Mouse (Mus musculus) cerebellum, adult 9-10 months (tissue): ENCODE results near the gene Ppp1r26.

ENCODE experiments used
- DNase-seq: peaks from one replicate; pipeline ENCODE4 v3.0.0; 2022

Gene Ppp1r26

GRCm38 (mm10) chr2:28446515-28447314 lies at the start of gene Ppp1r26:
Gene Ppp1r26 (plus strand): TSS chr2:28446800.
- DNase-seq: peak; percentile 43

DNA sequence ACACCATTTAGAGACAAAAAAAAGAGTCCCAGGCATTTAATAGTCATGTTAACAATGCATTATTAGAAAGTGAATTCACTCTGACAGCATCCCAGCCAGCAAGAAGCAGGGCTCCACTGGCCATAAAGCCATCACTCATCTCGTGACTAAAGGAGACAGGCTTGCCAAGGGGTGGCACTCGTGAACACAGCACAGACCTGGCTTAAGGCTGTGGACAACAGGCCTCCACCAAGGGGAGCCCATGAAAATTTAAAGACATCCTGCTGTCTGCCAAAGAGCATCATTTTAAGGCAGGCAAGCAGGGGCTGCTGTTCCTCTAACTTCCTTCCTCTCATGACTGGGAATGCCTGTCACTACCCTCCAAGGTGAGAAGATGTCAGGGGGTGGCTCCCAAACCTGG lies 49.7 kb upstream of the Ppp1r26 start:
- DNase-seq: no peak

DNA sequence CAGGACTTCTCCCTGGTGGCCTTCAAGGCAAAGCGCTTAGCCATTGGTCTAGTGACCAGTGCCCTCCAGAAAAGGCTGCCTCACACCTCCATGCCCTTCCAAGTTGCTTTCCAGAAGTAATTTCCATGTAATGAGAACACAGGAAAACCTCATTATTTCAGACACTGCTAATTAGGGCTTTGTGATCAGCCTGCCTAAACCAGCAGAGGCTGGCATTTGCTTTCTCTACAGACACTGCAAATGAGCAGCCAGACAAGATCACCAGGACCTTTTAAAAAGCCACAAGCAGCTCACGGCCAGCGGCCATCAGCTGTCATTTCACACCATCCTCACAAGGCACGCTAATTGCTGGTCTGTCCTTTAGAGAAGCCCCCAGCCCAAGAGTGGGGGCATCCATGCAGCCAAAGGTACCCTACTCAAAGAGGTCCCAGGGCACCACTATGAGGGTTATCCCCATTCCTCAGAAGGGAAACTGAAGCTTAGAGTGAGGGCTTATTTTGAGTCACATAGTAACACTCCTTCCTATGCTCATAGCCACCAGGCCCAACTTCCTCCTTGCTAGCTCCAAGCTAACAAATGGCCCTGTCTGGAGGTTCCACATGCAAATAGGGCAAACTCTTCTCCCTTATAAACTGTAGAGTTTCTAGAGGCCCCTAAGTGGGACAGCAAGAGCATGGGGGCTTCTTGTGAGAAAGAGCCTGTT lies 49.0 kb upstream of the Ppp1r26 start:
- no peak for DNase-seq

GRCm38 (mm10) chr2:28401647-28402046 lies 45.0 kb upstream of the Ppp1r26 start:
- no peak for DNase-seq

DNA sequence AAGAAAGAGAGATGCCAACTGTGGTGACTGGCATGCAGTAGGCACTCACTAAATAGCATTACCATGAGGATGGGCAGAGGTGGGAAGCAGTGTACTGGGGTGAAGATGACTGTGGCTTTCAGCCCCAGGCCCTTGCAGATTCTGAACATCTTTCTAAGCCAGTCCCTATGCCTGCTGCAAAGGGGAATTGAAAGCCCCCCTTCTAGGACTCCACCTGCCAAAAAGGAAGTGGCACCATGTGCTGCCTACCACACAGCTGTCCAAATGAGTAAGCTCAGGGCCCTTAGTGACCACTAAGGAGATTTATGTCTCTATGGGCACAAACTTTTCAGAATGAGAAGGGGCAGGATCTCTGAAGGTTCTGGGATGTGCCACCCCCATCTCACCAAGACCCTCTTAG lies 44.5 kb upstream of the Ppp1r26 start:
- no peak for DNase-seq

DNA sequence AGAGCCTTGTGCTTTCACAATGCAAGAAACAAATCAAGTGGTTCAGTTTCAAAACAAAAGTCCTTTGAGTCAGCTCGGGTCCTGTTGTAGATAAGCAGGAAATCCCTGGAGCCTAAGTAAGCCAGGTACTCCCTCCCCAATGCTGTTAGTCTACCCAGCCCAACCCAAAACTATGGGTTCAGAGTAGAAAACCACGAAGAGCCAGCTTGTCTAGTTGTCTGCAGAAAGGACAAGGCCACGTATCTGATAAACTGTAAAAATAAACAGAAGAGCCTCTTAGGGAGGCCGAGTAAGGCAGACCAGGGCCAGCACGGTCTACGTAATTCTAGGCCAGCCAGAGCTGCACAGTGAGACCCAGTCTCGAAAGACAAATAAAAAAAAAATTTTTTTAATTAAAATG lies 38.8 kb upstream of the Ppp1r26 start:
- no peak for DNase-seq

DNA sequence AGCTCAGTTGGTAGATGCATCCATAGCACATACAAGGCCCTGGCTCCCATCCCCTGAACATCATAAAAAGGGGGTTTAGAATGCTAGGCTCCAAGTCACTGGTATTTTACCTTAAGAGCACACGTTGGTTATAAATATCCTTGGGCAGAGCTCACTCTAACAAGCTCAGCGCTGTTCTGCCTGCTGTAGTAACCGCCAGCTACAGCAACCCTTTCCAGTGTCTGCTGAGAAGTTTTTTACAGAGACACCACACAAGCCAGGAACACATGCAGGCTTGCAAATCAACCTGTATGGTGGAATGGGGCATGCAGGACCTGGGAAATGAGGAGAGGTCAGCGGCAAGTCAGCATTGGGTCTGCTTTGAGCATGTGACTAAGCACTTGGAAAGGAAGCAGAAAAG lies 37.5 kb upstream of the Ppp1r26 start:
- no peak for DNase-seq

- DNase-seq: no peak
Measured at GRCm38 (mm10) chr2:28409566-28409965, 37.0 kb upstream of the Ppp1r26 start.

DNA sequence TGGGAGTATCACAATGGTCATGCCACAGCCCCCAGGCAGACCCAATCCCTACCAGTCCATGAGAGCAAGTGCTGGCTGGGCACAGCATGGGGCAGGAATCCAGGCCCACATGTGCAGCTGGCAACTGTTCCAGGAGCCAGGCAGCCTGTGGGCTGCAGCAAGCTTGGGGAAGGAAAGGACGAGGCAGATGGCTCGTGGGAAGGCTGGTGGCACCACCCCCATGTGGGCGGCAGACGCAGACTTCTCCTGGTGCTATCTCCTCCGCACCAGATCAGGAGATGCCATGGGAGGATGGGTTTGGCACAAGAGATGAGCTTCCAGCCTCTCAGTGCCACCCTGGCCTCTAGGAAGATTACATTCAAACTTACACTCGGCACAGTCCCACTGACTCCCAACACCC lies 33.7 kb upstream of the Ppp1r26 start:
- peak; percentile 83 for DNase-seq

- DNase-seq: peak; percentile 84
Measured at GRCm38 (mm10) chr2:28414116-28414756, 32.4 kb upstream of the Ppp1r26 start.

GRCm38 (mm10) chr2:28414757-28415137 lies 31.9 kb upstream of the Ppp1r26 start:
- DNase-seq: peak; percentile 68

DNA sequence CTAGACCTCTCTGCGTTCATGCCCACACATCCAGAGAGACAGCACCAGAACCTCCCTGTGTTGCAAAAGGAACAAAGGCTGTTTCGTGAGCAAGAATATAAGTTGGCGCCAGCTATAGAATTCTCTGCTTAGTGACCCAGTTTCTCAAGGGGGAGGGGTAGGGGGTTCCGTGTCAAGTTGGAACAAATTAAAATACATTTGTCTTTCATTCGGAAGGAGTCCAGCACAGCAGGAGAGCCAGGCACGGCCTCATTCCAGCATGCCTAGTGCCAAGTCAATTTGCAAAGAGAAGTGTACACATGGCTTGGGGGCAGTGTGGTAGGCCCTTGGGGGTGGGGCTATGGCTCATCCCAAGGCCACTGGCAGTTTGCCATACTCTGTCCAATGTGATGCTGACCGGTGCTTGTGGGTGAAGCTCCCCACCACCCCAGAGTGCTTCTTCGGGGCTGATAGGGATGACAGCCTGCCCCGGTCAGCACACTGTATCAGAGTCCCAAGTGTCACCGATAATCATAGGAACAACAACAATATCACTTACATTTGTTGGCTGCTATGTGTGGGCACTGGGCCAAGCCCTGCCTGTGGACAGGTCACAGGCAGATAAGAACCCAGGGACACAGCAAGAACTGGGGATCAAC lies 31.1 kb upstream of the Ppp1r26 start:
- peak; percentile 100 for DNase-seq

DNA sequence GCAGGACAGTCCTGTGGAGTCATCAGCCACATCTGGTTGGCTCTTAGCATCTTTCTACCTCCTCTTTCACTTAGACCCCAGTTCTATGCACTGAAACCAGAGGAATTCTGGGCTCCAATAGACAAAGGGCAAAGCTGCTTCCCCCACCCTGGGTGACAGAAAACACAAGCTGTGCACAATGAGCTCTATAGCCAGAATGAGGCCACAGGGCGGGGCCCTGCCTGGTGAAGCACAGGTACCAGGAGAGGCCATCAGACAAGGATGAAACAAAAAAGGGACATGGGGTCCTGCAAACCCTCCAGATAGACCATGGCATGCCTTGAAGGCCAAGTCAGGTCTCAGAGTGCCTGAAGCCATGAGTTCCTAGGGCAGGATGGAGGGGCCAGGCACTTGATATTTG lies 30.1 kb upstream of the Ppp1r26 start:
- peak; percentile 78 for DNase-seq

- DNase-seq: peak; percentile 98
Measured at GRCm38 (mm10) chr2:28418034-28418433, 28.6 kb upstream of the Ppp1r26 start.

DNA sequence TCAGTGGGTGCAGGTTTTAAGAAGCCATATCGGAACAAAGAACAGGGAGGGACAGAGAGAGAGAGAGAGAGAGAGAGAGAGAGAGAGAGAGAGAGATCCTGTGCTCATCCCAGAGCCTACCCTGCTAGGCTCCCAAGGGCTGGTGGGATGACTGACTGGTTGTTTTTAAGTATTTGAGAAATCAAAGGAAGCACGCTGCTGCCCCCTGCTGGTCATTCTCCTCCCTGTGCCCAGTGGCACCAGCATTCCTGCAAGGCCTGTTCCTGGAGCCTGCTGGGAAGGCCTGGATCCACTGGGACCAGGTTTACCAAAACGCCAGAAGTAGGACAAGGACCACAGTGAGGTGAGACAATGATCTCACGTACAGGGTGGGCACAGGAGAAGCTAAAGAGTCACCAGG lies 26.7 kb upstream of the Ppp1r26 start:
- peak; percentile 98 for DNase-seq

DNA sequence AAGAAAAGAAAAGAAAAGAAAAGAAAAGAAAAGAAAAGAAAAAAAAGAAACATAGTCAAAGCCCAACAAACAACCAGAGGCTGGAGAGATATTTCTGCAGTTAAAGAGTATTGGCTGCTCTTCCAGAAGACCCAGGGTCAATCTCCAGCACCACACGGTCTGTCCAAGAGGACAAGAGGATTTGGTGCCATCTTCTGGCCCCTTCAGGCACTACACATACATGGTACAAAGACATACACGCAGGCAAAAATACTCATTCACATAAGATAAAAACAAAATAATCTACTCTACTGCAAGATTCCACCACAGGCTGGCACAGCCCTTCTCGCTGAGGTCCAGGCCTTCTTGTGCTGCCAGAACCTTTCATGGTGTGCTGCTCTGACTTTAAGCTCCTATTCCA lies 23.4 kb upstream of the Ppp1r26 start:
- DNase-seq: peak; percentile 50

DNA sequence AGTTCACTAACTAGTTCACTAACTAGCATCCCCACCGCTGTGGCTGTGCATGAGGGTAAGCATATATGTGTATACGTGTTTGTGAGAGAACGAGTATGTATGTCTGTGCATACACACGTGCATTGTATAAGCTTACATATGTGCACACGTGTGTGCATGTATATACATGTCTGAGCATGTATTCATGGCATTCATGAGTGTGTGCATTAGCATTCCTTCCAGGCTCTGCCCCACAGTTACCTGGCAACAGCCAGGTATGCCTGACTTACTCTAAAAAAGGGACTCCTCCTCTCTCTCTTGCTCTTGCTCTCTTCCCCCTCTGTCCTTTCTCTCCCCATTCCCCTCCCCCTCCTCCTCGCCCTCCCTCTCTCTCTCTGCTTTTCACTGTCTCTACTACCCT lies 19.4 kb upstream of the Ppp1r26 start:
- no peak for DNase-seq

DNA sequence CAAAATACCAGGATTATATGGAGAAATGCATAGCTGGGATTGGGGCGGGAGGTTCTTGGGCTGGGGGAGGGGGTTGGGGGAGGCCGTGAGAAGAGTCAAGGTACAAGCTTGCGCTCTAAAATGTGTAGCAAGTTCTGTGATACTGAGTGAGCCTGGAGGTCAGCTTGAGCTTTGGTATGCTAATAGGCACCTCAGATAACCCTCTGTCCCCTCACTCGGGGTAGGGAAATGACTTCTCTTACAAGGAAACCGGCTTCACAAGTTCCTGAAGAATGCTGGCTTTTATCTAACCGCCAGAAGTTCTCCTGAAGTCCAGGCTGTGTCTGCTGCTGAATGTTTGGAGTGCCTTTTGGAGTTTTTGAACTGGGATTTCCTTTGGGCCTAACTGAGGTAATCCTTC lies 15.8 kb upstream of the Ppp1r26 start:
- DNase-seq: no peak

- DNase-seq: no peak
Measured at GRCm38 (mm10) chr2:28432811-28433210, 13.8 kb upstream of the Ppp1r26 start.

GRCm38 (mm10) chr2:28433512-28433911 lies 13.1 kb upstream of the Ppp1r26 start:
- DNase-seq: no peak

- DNase-seq: no peak
Measured at GRCm38 (mm10) chr2:28435401-28435800, 11.2 kb upstream of the Ppp1r26 start.

DNA sequence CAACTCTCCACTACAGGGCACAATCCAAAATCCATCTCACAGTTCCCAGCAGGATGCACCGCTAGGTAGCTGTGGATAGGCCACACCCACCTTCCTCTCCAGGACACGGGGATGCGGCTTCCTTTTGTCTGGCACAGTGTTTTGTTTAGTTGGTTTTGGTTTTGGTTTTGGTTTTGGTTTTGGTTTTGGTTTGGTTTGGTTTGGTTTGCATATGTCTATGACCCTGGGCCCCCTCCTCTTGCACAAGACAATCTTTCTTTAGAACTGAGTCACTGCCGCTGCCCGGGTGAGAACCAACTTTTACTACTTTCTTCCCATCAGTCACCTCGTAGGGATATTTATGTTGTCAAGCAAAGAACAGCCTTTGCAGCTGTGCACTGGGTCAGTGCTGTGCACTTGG lies 5.8 kb upstream of the Ppp1r26 start:
- no peak for DNase-seq

DNA sequence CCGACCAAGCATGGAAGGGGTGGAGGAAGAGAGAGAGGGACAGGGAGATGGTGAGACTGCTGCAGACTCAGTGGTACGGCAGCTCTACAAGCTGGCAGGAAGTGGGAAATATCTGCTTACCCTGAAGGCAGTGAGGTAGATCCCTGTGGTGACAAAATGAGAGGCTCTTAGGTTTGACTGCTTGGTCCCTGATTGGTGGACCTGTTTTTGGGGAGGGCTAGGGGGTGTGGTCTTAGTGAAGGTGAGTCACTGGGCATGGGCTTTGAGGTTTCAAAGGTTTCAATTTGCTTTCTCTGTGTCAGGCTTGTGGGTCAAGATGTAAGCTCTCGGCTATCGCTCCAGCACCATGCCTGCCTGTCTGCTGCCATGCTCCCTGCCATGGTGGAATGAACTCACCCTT lies 1.5 kb upstream of the Ppp1r26 start:
- no peak for DNase-seq

GRCm38 (mm10) chr2:28446181-28446514 lies 452 bp upstream of the Ppp1r26 start:
- DNase-seq: peak; percentile 26
